Mouse (Mus musculus) left cerebral cortex, adult 18-20 months (tissue): ENCODE measurements at regions not wholly inside any gene's neighbourhood (a gene's known extent, or its start where the extent isn't known, plus 50 kb on each side); places are given as distances from the start of the nearest gene placed in this dataset.

Experiments used
- DNase-seq, 2 experiments: peaks; one replicate each; pipeline ENCODE4 v3.0.0; 2021 to 2022; ENCODE audit warnings: low spot score in 2 of 2, mixed read lengths in 1 of 2

DNA sequence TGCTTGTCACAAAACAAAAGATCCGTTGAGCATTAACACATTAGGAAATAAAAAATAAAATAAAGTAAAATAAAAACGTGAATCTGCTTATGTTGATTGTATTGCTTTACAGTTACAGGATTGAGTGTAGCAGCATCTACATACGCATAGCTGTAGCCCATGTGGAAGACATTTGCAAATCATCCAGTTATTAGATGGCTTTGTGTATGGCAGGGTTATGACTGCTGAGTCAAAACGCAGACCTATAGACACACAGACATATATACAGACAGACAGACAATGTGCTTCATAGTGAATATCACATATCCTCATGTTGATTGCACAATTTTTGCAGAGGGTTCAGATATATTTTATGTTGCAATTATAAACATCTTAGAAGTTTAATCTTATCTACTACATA, 64.5 kb downstream of the Gm11146 start:
- DNase-seq: no peak

DNA sequence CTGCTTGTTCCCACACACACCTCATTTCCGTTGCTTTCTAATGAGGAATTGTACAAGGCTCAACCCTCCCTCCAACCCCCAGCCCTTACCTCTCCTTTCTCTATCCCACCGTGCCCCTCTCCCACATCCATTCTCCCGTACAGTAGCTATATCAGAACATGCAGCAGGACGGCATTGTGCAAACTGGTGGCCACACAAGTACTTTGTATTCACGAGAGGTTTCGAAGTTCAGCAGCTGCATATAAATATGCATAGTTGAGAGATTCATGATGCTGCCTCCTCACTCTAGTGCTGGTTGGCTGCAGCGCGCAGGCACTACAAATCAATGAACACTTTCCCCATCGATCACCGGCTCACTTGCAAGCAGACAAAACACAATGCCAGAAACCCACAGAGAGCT, 65.1 kb downstream of the Gm11146 start:
- DNase-seq: peak; percentile 15 to 41

DNA sequence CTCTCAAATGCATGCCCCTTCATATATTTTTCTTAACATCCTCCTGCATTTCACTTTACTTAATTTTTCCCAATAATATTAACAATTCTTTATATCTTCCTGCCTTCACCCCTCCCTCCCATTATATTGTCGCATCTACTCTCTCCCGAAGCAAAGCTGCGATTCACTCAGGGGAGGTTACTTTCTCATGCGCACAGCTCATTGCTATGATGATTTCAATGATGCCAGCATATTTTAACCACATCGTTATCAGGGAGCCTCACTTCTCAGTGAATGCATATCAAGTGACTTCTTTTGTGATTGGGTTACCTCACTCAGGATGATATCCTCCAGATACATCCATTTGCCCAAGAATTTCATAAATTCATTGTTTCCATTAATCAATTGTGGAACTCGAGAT, 65.6 kb downstream of the Gm11146 start:
- DNase-seq: no peak

DNA sequence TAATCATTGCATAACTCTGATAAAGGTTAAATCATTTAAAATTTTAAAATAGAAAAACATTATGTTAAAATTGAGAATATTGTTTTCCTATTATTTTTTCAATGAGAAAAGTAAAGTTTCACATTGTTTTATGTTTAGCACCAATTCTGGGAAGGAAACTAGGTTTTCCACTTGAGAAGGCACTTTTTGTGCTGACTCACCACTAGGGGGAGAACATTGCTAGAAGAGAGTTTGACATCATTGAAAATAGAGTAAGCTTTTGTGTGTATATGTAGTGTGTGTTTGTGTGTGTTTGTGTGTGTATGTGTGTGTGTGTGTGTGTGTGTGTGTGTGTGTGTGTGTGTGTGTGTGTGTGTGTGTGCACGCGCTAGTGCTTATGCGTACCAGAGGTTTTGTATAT, 66.9 kb downstream of the Gm11146 start:
- DNase-seq: no peak

DNA sequence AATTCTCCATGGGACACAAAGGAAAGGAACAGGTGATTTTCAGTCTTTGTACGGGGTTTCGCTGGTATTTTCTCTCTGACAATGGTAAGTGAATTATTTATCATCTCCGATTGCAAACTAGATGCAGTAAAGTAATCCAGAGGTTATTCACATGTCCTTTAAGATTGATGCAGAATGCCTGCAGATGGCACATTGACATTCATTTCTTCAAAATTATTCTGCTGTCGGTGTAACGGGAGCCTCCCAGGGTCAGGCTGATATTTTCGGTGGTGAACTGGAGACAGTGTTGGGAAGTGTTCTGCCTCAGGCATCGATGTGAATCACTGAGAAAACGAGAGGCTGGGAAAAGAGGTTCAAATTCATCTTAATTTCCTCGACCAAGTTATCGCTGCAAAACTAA, 70.3 kb downstream of the Gm11146 start:
- DNase-seq: no peak

DNA sequence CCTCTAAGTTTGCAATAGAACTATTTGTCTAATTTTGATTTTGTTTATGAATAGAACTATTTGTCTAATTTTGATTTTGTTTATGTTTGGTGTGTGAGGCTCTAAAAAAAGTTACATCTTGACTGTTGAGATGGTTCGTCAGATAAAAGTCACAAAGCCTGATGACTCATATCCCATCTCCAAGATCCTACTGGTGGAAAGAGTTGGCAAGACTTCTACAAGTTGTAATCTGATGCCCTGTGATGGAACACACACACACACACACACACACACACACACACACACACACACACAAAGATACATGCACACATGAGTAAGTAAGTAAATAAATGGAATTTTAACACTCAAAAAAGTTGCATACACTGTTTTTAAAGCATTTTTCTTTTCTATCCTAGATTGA, 73.9 kb downstream of the Gm11146 start:
- DNase-seq: no peak

DNA sequence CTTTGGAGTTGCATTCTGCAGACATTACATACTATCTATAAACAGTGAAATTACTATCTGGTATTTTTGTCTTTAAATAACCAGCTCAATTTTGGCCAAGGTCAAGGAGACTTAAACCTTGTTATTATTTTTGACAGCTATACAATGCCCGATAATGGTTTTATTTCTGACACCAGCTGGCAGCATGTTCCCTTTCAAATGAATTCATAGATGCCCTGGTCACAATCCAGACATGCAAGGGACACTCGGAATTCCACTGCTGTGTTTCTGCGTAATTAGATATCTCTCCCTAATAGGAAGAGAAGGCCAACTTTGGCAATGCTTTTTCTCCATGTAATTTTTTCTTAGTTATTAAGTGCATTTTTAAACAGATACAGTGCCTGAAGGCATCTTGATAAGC, 87.3 kb downstream of the Gm11146 start:
- no peak for DNase-seq

DNA sequence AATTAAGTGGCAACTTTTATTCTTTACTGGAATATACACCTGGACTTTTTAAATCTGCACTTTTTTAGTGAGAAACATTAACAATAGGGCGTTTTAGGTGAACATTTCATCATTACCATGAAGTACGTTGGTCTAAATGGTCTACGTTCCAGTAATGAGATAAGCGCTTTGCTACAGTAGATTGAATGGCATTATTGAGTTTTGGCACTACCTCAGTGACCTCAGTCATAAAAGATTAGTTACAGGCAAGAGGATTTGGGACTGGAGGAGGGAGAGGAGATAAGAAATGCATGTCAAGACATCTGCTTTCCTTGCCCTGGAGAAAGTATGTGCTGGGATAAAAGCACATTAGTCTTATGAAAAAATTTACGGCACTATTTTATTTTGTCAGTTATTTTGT, 98.3 kb downstream of the Gm11146 start:
- no peak for DNase-seq

DNA sequence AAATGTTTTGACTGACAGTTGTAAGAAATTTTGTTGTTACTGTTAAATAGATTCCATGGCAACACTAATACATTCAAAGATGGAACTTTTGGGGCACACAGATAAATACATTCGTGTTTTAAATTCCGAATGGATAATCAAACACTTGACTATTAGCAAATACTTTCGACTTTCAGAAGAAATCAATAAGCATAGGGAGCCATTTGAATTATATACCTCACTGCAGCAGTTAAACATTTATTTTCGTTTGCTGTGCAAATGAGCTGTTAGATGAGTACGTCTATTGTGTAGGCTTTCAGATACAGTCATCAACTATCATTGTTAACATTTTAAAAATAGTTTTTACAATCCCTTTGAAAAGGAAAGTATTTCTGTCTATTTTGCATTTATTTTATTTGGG, 99.0 kb downstream of the Gm11146 start:
- no peak for DNase-seq

DNA sequence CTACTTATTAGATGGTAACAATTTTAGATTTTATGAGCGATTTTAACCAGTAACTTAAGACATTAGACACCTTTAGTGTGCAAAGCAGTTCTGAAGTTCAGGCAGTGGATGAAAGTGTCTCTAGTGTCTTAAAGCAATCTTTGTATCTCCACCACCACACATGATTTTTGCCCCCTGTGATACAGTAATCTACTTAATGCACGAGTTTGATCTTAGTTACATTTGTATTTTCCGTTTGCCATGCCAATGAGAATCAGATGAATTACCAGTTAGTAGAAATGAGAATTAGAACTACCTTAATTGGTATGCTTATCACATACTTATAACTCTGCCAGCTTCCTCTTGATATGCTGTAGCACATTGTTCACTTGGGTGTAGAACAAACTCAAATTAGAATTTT, 99.9 kb downstream of the Gm11146 start:
- no peak for DNase-seq

DNA sequence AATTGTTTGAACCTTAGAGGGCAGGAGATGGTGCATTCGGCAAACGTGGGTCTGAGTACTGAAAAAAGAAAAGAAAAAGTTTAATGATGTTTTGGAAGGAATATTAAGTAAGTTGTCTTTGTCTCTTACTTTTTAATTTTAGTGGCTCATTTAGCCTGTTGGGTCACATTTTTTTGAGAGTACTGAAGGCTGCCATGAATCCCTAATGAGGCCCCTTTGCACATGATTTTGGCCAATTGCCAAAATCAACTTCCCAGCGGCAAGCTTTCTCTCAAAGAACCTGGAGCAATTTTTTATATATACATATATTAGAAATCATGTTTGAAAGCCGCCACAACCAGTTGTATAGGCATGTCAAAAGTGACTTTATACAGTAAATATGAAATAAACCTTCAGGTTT, 100.9 kb downstream of the Gm11146 start:
- no peak for DNase-seq

DNA sequence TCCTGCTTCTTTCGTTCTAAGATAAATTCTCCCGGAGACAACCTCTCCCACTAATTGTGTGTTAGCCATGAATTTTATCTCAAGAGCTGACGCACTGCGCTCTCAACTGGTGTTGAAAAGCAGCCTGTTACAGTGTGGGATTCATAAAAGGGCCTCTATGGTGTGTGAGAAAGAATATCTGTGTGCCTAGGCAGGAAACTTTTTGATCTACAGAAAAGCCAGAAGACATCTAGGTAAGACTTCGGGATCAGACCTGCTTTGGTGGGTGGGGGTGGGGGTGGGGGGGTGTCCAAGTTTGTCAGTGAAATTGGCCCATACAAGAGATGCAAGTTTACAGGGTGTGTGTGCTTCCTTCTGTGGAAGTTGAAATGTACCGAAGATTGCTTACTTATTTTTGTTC, 101.5 kb downstream of the Gm11146 start:
- peak in 1 of 2 experiments; percentile 11 for DNase-seq

DNA sequence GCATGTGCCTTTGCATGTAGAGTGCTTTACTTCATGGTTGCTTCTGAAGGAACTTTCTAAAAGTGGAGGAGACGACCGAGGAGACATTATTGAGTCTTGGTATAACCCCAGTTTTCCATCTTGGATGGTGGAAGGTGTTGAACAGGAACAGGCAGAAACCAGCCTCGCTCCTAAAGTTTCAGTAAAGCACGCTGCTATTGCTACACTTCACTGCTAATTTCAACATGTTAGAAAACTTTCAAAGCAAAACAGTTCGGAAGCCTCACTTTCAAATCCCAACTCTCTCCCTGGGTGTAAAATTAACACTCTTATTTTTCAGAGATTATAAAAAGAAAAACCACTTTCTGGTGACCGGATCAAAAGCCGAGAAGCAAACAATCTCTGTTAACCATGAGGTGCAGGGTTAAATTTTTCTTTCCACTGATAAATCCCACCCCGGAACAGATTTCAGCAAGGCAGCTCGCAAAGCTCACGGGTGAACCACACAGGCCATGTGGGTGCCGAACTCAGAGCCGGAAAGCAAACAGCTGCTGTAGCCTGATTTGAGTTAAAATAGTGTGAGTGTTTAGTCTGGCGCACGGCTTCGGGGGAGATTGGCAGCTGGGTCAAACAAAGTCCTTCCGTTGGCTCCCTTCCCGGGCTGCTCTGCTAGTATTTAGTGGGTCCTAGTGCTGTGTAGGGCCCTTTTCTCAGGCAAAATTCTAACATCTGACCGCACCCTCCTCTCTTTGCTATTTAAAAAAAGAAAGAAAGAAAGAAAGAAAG, 102.2 kb downstream of the Gm11146 start:
- DNase-seq: peak; percentile 66 to 70

DNA sequence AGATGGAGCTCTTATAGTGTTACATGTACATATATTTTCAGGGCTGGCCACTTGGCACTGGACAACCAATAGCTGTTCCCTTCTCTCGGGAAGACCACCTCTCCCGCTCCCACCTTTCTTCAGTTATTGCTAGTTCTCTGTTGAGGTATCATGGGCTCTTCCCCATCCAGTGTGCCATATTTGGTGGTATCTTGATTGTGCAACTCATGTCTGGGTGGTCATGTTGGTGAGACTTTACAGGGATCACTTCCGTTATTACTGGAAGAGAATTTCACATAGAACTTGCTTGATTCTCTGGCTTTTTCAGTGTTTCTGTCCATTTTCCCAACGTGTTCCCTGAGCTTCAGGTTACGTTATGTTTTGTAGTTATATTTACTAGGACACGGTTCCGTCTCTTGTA, 106.6 kb downstream of the Gm11146 start:
- no peak for DNase-seq

DNA sequence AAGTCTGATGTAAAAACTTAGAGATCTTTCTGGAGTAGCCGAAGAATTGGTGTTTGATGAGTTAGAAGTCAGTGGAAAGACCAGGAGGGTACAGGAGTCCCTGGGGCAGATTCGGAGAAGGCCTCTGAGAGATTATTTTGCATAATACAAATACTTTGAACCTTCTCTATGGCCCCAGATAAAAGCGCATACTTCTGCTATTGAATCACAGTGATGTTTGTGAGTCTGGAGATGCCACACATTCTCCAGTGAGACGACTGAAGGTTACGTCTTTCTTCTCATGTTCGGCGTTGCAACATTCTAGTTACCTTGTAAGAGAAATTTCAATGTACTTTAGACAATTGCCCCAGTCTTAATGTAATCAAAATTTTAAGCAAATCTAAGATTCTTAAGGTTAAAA, 107.9 kb downstream of the Gm11146 start:
- no peak for DNase-seq

DNA sequence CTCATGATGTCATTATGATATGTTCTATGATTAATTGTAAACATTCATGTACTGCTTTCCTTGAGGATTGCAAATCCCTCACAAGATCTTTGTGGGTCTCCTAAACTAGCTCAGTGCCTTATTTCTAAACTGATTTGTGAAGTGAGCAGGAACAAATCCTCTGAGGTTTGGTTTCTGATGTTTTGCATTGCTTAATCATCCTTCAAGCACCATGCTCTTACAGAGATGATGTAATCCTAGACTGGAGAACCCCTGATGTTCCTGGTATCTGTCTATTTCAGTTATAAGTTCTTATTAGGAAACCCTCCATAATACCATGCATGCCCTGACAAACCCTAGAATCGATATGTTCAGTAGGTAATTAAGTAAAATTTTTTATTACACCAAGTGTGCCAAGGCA, 113.7 kb downstream of the Gm11146 start:
- DNase-seq: no peak

DNA sequence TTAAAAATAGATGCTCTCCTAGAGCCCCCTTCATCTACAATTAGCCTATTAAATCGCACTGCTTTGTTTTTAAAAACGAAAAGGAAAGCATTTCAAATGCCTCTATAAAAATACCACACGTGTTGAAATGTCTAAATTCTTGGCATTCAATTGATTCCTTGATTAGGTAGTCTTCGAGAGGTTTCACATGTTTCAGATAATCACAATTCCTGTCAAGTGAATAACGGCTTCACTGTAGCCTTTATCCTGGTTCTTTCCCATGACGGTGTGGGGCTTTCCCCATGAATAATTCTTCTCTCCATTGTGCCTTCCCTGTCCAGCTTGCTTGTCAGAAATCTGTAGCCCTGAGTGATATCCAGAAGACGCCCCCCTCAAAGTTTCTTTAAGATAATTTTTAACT, 122.1 kb downstream of the Gm11146 start:
- no peak for DNase-seq

DNA sequence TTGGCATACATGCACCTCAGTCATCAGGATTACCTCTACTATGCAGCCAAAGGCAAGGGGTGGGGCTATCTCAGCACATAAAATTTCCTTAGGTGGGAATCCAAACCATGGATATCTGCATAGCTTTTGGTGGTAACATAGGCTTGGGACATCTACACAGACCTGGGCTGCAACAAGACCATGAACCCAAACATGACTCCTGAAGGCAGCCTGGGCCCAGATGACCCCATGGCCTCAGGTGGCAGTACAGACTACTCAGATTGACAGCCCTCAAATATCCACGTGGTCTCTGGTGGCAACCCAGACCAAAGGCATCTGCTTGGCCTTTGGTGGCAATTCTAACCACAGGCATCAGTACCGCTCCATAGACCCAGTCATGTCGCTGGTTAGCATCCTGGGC, 130.0 kb downstream of the Gm11146 start:
- no peak for DNase-seq

DNA sequence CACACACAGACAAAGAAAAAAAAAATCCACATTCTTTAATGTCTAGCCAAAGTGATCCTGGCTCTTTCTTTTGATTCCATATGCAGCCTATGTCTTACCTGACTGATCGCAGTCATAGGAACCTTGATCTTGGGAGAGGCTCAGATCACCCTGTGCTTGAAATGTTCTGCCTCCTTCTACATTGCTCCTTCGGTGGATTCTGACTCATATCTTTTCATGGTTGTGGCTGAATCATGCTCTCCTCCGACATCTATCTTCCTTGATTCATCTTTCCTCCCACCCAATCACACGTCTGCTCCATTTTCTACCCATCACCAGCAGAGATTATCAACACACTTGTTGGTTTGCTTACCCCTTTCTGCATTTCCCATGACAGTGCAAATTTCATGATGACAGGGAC, 132.0 kb downstream of the Gm11146 start:
- peak; percentile 12 to 22 for DNase-seq

DNA sequence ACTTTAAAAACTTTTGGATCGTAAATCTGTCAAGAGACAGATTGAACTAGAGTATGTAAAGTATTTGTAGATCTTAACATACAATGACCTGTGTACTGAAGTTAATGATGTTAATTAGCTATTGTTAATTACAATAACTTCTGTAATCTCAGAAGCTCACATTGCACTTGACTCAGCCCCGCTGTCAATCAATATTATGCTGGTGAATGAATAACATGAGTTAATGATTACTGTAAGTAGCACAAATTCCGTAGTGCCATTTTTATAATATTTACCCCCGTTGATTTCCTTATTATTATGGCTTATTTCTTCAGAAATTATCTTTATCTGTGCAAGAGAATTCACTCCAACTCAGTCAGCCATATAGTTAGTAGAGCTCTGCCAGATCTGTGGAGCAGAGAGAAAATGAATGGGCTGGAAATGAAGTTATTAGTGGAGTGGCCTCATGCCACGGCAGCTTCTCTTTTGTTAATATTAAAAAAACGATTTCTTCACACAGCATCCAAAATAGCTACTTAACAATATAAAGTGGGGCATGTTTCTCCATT, 132.5 kb downstream of the Gm11146 start:
- DNase-seq: no peak

DNA sequence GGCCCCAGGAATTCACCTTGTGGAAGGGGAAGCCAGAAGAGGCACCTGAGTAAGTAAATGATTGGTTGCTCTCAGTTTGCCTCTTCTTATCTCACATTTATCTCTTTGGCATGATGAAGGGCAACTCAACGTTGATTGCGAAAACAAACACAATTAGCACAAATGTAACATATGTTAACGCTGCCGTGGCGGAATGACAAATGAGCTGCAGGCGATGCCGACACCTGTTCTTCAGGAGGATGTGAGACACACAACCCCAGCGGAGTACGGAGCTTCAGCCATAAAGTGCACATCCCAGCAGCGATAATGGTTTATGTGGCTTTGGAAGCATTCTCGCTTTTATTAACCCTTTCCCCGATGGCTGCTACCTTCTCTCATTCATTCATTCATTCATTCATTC, 134.7 kb downstream of the Gm11146 start:
- no peak for DNase-seq

DNA sequence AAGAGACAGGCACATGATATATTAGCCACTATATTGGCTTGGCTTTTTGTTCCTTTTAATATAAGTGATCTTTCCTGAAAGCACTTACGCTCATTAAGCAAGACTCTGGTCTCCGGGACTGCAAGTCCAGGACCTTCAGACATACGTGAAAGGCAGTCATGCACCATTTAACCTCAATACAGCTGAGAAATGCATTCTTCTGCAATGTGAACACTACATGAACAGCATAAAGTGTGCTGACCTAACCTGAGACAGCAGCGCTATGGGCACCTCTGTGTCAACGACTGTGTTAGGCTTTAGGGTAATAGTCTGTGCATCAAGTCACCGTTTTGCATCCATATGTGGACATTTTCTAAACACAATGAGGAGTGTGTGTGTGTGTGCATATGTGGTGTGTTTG, 137.3 kb downstream of the Gm11146 start:
- no peak for DNase-seq

DNA sequence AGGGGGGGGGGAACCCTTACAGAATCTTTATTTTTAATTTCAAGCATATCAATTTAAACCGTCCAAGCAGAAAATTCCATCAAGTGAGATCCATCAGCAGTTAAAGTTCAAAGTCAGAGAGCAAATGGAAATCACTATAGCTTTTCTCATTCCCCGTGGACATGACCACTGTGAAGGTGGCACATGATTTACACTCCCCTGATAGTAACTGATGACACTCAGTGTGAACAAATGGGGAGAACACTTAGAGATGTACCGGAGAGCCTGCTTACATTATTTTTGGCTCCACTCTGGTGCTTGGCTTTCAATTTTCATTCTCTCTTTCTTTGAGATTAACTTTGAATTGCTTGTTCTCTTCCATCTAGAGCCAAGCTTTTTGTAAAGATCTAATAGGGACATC, 140.0 kb downstream of the Gm11146 start:
- no peak for DNase-seq
